Mouse (Mus musculus) limb, embryonic 13.5 days (tissue): ENCODE results near the gene Myo18a. TPM values are rescaled to one million over a fixed set of nuclear protein-coding genes. Genes with fewer than 3 reads are reported as not detected.
A peak's percentile ranks its signal among the peaks of the same experiment; 100 is the strongest.

ENCODE experiments used
- ATAC-seq: fragments of 200-750 bp; cut with Nextera tagmentation; 2 replicates; pipeline ENCODE4 v1.8.0; 2017; ENCODE audit warnings: low read depth, moderate number of reproducible peaks, moderate TSS enrichment; ENCODE audit not compliant: low FRiP score
- H3K27ac ChIP-seq: fragments of 300-500 bp; sonication (generic); 2 replicates; pipeline ENCODE4 v1.5.1; 2015; ENCODE audit warnings: inconsistent platforms, mild to moderate bottlenecking, moderate library complexity
- H3K27me3 ChIP-seq: fragments of 300-500 bp; sonication (generic); 2 replicates; pipeline ENCODE4 v1.6.1; 2015; ENCODE audit warnings: mild to moderate bottlenecking, inconsistent platforms
- H3K36me3 ChIP-seq: fragments of 300-500 bp; sonication (generic); 2 replicates; pipeline ENCODE4 v1.6.1; 2015; ENCODE audit warnings: inconsistent platforms, mild to moderate bottlenecking, moderate library complexity
- H3K4me1 ChIP-seq: fragments of 300-500 bp; sonication (generic); 2 replicates; pipeline ENCODE4 v1.6.1; 2015; ENCODE audit warnings: inconsistent platforms
- H3K4me2 ChIP-seq: fragments of 300-500 bp; sonication (generic); replicated peaks from 2 replicates; pipeline ENCODE4 v1.6.1; 2015; ENCODE audit warnings: inconsistent platforms, mild to moderate bottlenecking, moderate library complexity
- H3K4me3 ChIP-seq: fragments of 300-500 bp; sonication (generic); 2 replicates; pipeline ENCODE4 v1.5.1; 2015; ENCODE audit warnings: moderate library complexity, mild to moderate bottlenecking, inconsistent platforms
- H3K9ac ChIP-seq: fragments of 300-500 bp; sonication (generic); 2 replicates; pipeline ENCODE4 v1.6.1; 2015; ENCODE audit warnings: mild to moderate bottlenecking, inconsistent platforms
- H3K9me3 ChIP-seq: fragments of 300-500 bp; sonication (generic); 2 replicates; pipeline ENCODE4 v1.6.1; 2016; ENCODE audit warnings: inconsistent platforms
- WGBS: fragments of 180-500 bp; shearing (Covaris S2); methylation state at CpG from one replicate; pipeline ENCODE4 v1.1.7; 2015; 5-methylcytosine and 5-hydroxymethylcytosine counted together
- polyA plus RNA-seq: library from polyadenylated mRNA; unstranded; fragments of >200 nt; fragmentation: Nextera tagmentation; extraction: Ambion mirVana; gene quantifications from 2 replicates; pipeline ENCODE4 v1.2.1, GENCODE M21; 2015

Myo18a gene
- polyA plus RNA-seq, 1 experiment from 2014 or later, result 40.5 TPM

DNA sequence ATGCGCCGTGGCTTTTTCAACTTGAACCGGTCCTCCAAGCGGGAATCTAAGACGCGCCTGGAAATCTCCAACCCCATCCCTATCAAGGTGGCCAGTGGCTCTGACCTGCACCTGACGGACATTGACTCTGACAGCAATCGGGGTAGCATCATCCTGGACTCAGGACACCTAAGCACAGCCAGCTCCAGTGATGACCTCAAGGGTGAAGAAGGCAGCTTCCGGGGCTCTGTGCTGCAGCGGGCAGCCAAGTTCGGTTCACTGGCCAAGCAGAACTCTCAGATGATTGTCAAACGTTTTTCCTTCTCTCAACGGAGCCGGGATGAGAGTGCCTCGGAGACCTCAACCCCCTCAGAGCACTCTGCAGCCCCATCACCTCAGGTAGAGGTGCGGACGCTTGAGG, 14.4 kb downstream of the Myo18a start:
- H3K4me3 ChIP-seq, result no peak overlapping the region
- no peak overlapping the region for H3K27ac ChIP-seq
- H3K4me2 ChIP-seq, result no peak overlapping the region
- no peak for ATAC-seq
- H3K27me3 ChIP-seq, result no peaks in the 10 kb centered on the region
- H3K4me1 ChIP-seq, result peaks cover 14% of the 10 kb centered on the region
- H3K9ac ChIP-seq, result no peak overlapping the region
- H3K36me3 ChIP-seq, result peaks cover 31% of the 10 kb centered on the region
- WGBS, result 90% methylated on average over 17 of the region's 17 CpGs
- no peaks in the 10 kb centered on the region for H3K9me3 ChIP-seq

DNA sequence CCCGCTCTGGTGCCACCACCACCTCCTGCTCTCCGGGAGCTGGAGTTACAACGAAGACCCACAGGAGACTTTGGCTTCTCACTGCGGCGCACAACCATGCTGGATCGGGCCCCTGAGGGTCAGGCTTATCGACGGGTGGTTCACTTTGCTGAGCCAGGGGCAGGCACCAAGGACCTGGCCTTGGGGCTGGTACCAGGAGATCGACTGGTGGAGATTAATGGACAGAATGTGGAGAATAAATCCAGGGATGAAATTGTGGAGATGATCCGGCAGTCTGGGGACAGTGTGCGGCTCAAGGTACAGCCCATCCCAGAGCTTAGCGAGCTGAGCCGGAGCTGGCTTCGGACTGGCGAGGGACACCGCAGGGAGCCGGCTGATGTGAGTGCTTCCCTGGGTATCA, 14.9 kb downstream of the Myo18a start:
- no peaks in the 10 kb centered on the region for H3K27me3 ChIP-seq
- H3K4me1 ChIP-seq, result peaks cover 14% of the 10 kb centered on the region
- 90% methylated on average over 17 of the region's 17 CpGs for WGBS
- H3K4me3 ChIP-seq, result no peak overlapping the region
- H3K27ac ChIP-seq, result no peak overlapping the region
- H3K4me2 ChIP-seq, result no peak overlapping the region
- no peak for ATAC-seq
- peaks cover 31% of the 10 kb centered on the region for H3K36me3 ChIP-seq
- no peaks in the 10 kb centered on the region for H3K9me3 ChIP-seq
- H3K9ac ChIP-seq, result no peak overlapping the region

DNA sequence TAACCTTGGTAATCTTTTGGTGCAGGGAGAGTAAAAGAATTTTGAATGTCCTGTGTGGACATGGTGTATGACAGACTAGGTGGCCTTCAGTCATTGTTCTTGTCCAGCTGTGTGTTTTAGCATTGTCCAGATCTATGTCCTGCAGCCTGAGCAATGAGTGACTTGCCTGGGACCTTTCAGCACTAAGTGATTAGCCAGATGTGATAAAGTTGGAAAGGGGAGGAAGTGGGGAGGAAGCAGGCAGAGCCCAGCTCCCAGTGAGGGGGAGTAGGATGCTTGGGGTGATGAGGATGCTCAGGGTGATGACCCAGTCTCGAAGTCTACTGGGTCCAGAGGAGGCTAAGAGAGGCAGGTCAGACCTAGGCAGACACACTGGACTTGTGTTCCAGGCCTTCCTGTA, 16.2 kb downstream of the Myo18a start:
- no peaks in the 10 kb centered on the region for H3K27me3 ChIP-seq
- H3K36me3 ChIP-seq, result peaks cover 31% of the 10 kb centered on the region
- WGBS, result 85% methylated on average over 1 of the region's 1 CpGs

DNA sequence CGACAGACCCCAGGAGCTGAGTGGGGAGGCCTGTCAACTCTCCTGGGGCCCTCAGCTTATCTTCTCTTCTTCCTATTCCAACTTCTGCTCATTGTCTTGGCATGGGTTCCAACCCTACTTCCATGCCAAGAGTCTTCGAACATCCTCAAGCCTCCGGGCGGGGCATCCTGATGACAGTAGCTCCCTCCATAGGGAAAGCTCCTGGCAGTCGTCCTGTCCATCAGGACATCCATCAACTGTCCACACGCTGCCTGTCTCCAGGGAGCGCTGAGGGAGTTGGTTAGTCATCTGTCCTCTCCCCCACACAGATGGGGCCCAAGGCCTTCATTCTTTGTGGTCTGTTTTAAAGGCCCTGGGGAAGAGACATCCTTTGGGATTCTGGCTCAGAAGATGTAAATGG, 18.0 kb downstream of the Myo18a start:
- peaks cover 35% of the 10 kb centered on the region for H3K36me3 ChIP-seq
- H3K27me3 ChIP-seq, result no peaks in the 10 kb centered on the region
- peaks cover 39% of the 10 kb centered on the region for H3K4me1 ChIP-seq
- H3K4me3 ChIP-seq, result no peak overlapping the region
- H3K9ac ChIP-seq, result no peak overlapping the region
- H3K9me3 ChIP-seq, result no peaks in the 10 kb centered on the region
- no peak overlapping the region for H3K27ac ChIP-seq
- no peak for ATAC-seq
- 80% methylated on average over 7 of the region's 7 CpGs for WGBS
- no peak overlapping the region for H3K4me2 ChIP-seq

More for the DNA sequence above, 16.2 kb downstream of the Myo18a start:
- ATAC-seq, result no peak
- Histone ChIP-seq H3K27ac (no peak overlapping the region), H3K4me1 (peaks cover 27% of the 10 kb centered on the region), H3K9ac (no peak overlapping the region), H3K4me3 (no peak overlapping the region), H3K4me2 (no peak overlapping the region), H3K9me3 (no peaks in the 10 kb centered on the region)

DNA sequence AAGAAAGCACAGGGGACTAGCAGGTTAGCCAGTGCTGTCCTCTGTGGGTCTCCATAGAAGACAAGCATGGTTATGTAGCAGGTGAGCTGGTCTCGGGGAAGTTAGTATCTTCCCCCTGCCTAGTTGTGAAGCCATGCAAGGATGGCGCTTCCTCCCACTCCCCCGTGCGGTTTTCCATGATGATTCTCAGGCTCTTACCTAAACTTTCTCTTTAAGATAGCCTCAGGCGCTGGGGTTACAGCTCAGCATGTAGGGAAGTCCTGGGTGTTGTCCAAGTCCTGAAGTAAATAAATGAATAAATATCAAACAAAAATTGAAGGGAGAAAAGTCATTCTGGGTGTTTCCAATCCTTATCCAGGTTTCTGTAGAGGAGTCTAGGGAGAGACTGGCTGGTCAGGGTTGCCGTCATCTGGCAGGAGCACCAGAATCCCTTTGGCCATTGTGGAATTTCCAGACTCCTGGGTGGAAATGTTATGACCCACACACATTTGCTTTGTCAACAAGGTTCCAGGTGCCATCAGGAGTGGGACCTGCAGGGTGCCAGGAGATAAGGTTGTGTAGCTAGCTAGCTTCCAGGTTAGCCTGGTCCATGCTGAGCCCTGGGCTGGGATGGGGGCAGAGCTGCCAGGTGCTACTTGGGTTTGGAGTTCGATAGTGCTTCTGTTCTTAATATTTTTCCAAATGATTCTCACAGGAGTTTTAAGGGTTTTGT, 19.2 kb downstream of the Myo18a start:
- no peak for ATAC-seq
- Histone ChIP-seq H3K9ac (no peak overlapping the region), H3K27me3 (no peaks in the 10 kb centered on the region), H3K4me3 (no peak overlapping the region), H3K27ac (no peak overlapping the region), H3K4me1 (peaks cover 41% of the 10 kb centered on the region), H3K4me2 (no peak overlapping the region), H3K9me3 (no peaks in the 10 kb centered on the region), H3K36me3 (peaks cover 33% of the 10 kb centered on the region)
- 83% methylated on average over 7 of the region's 7 CpGs for WGBS

DNA sequence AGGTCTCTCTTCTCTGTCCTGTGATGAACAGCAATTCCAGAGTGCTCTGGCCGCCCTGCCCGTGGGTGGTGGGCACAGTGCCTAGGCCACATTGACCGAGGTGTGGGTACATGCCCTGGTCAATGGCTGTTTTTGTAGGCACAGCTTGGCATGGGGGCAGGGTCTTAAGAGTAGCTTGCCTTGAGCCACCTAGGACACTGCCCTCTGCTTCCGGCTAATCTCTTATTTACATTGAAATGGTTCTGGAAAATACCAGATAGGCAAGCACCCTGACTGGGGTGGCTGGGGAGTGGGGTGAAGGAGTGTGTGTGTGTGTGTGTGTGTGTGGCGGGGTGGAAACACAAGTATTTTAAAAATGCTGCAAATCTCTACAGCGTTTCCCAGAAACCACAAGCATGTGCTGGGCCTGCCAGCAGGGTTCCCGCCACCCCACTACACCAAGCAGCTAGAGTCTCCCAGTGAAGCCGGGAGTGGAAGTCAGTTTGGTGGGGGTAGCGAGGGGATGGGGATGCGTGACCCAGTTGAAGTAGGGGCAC, 20.2 kb downstream of the Myo18a start:
- H3K27me3 ChIP-seq, result no peaks in the 10 kb centered on the region

DNA sequence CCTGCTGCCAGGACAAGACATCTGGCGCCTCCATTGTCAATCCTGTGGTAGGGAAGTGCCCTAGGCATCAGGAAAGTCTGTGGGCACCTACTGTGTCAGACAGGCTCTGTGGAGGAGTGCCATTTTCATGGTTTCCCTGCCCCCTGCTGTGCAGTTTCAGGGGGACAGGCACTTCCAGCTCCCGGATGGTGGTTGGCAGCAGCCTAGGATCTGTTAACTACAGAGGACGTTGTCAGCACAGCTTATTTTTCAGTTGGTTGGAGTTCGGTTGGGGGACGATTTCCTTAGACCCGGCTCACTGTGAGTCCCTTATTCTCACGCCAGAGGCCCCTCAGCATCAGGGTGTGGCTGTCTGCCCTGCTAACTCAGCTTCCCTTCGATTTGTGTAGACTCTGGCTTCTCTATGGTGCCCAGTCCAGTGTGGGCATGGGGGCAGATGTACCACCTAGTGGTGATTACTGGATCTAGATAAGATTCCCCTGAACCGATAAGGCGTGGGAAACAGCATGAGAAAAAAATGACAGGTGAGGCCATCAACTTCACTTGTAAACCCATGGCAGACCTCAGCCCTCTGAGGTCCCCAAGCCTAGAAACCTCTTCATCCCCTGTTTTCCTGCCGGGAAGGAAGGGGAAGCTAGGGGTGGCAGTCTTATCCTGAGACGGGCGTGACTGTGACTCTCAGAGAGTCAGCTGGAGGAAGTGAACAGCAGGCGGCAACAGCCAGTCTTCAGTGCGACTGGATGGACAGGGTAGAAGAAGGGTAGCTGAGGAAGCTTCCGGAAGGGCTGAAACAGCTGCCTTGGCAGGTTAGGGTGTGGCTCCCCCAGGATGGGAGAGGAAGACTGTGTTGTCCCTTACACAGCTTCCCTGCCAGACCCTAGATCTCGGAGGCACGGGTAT, 21.0 kb downstream of the Myo18a start:
- no peaks in the 10 kb centered on the region for H3K9me3 ChIP-seq
- 58% methylated on average over 18 of the region's 18 CpGs for WGBS
- H3K27ac ChIP-seq, result peak overlapping the region; percentile 87
- H3K4me2 ChIP-seq, result peak overlapping the region; percentile 24; the same call in 1 of the 2 replicates
- H3K27me3 ChIP-seq, result no peaks in the 10 kb centered on the region
- ATAC-seq, result no peak
- no peak overlapping the region for H3K4me3 ChIP-seq
- peak overlapping the region; percentile 57 for H3K9ac ChIP-seq
- peaks cover 41% of the 10 kb centered on the region for H3K4me1 ChIP-seq
- H3K36me3 ChIP-seq, result peaks cover 17% of the 10 kb centered on the region

More for the DNA sequence above, 20.2 kb downstream of the Myo18a start:
- Histone ChIP-seq H3K9me3 (no peaks in the 10 kb centered on the region), H3K4me1 (peaks cover 41% of the 10 kb centered on the region), H3K4me3 (no peak overlapping the region), H3K36me3 (peaks cover 23% of the 10 kb centered on the region), H3K27ac (peak overlapping the region; percentile 87), H3K9ac (peak overlapping the region; percentile 57), H3K4me2 (peak overlapping the region; percentile 24; the same call in 1 of the 2 replicates)
- ATAC-seq, result no peak
- 69% methylated on average over 10 of the region's 10 CpGs for WGBS

DNA sequence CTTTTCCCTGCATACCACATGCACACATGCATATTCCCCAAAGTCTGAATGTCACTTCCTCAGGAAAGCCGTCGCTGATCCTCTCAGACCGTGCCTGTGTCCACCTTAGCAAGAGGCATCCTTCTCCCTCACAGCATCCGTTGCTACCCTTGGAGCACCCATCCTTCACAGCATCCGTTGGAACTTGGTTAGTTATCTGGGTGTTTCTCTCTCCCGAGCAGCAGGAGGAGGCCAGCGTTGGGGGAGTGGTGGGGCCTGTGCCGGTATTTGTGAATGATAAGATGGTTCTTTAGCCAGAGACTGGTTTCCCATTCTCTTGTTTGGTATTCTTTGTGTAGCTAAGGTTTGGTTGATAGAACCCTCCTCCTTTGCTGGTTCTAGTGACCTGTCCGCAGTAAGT, 21.8 kb downstream of the Myo18a start:
- peaks cover 14% of the 10 kb centered on the region for H3K36me3 ChIP-seq
- ATAC-seq, result no peak
- H3K4me1 ChIP-seq, result peaks cover 46% of the 10 kb centered on the region
- no peak overlapping the region for H3K4me3 ChIP-seq
- WGBS, result 83% methylated on average over 9 of the region's 9 CpGs
- no peak overlapping the region for H3K9ac ChIP-seq
- no peak overlapping the region for H3K4me2 ChIP-seq
- H3K9me3 ChIP-seq, result no peaks in the 10 kb centered on the region
- H3K27me3 ChIP-seq, result no peaks in the 10 kb centered on the region
- peak overlapping the region; percentile 87 for H3K27ac ChIP-seq

DNA sequence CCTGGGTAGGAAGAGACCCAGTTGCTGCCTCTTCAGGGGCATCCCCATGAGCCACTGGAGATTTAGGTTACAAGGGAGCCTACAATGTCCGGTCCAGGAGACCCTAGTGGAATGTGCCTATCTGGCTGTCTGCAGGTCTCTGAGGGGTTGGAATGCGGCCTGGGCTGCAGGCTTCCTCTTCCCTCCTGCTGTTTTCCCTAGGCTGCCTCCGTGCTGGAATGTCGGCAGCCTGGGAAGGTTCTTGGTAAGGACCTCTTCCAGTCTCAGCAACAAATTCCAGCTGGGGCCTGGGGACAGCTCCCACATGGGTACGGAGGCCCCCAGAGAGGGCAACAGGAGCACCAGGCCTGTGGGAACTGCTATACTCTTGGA, 22.3 kb downstream of the Myo18a start:
- no peak for ATAC-seq

DNA sequence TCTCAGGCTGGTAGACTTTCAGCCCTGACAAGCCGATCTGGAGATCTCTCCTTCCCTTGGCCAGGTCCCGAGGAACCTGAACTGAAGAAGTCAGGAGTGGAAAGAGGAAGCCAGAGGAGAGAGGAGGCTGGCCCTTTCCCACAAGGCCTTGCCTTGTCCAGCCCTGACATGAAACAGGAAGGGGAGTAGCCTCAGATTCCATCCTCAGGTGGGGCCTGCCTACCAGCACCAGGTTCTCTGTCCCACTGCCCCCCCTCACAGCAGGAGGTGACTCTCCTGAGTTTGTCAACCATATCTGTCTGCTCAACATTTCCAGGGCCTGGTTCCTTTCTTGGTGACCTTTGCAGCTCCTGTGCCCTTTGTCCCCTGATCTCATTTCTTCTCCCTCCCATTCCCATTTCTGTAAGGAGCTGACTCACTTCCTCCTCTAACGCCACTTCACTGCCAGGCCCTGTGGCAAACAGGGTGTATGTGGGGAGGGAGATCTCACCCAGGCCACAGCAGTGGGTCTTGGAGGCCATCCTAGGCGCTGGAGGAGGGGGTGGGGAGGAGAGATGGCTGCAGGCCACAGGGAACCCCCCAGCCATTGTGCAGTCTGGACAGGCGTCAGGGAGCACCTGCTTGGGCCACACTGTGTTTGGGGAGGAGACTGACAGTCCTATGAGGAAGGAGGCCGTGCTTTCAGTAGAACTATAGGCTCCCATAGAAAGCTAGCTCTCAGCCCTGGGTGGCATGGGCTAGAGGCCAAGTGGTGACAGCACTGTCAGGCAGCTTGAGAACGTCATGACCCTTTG, 22.9 kb downstream of the Myo18a start:
- WGBS, result 58% methylated on average over 7 of the region's 7 CpGs
- Histone ChIP-seq H3K27ac (peak overlapping the region; percentile 87), H3K27me3 (no peaks in the 10 kb centered on the region), H3K9ac (peak overlapping the region; percentile 39), H3K4me2 (0 out of 2 replicates have a peak overlapping the region, but pooled peaks have one; percentile 16), H3K36me3 (peaks cover 8% of the 10 kb centered on the region), H3K4me1 (peaks cover 57% of the 10 kb centered on the region), H3K4me3 (no peak overlapping the region), H3K9me3 (no peaks in the 10 kb centered on the region)
- no peak for ATAC-seq

More for the DNA sequence above, 22.3 kb downstream of the Myo18a start:
- 12% methylated on average over 5 of the region's 5 CpGs for WGBS
- H3K36me3 ChIP-seq, result peaks cover 14% of the 10 kb centered on the region
- peak overlapping the region; percentile 39; the same call in 1 of the 2 replicates for H3K9ac ChIP-seq
- H3K4me2 ChIP-seq, result 0 out of 2 replicates have a peak overlapping the region, but pooled peaks have one; percentile 16
- no peak overlapping the region for H3K4me3 ChIP-seq
- H3K27ac ChIP-seq, result peak overlapping the region; percentile 87
- H3K4me1 ChIP-seq, result peaks cover 51% of the 10 kb centered on the region
- no peaks in the 10 kb centered on the region for H3K27me3 ChIP-seq
- no peaks in the 10 kb centered on the region for H3K9me3 ChIP-seq

DNA sequence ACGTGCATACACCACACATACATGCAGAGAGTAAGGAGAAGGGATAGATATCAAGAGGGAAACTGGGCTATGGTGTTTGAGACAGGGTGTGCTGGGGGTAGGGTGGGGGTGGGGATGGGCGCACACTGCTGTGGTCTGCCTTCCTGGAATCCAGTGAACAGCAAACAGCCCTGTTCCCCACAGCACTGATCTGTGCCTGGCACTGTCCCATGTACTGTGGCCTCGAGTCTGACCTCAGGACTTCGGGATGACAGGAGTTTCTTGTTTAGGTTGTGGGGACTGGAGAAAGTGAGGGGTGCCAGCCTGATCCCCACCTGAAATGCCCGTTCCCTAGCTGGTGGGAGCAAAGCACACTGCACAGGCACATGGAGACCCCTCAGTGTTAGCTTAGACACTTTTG, 24.7 kb downstream of the Myo18a start, which contains the start of gene Gm10277:
Gene Gm10277 (minus strand): TSS at position 41 of the 400 bp plus-strand sequence.
- Histone ChIP-seq H3K4me3 (no peak within 1 kb of the TSS), H3K4me2 (no peak within 1 kb of the TSS), H3K4me1 (peaks cover 71% of the 10 kb centered on the region), H3K27me3 (no peaks in the 10 kb centered on the region), H3K9ac (no peak within 1 kb of the TSS), H3K27ac (peak within 1 kb of the TSS; percentile 87; the same call in 1 of the 2 replicates), H3K9me3 (no peaks in the 10 kb centered on the region), H3K36me3 (peaks cover 5% of the 10 kb centered on the region; the same call in 1 of the 2 replicates)
- ATAC-seq, result no peak
- 77% methylated on average over 5 of the region's 5 CpGs for WGBS
